In the genomic region with DNA sequence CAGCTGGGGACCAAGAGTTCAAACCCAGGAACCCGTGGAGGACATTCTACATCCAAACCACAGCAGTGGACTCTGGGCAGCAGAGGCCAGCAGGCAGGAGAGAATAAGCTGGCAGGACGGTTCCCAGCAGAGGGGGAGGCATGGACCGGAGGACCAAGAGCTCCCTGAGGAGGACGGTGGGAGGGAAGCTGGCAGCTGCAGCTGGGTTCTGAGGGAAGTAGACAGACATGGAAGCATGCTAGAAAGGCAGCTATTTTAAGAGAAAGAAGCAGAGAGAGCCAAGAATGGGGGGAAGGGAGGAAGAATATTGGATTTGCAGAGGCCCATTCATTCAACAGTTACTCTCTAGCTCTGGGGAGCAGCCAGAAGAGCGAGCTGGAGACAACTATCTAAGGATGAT, we compare ENCODE assay signal across 8 mouse cellular contexts. TPM values are rescaled to one million over a fixed set of nuclear protein-coding genes. Genes with fewer than 3 reads are reported as not detected.
A peak's percentile ranks its signal among the peaks of the same experiment; 100 is the strongest.
DNase-seq lines count a peak whose midpoint lies in the region; ATAC-seq lines count a peak whose summit lies in the region.

No protein-coding gene starts in this region.

- H3K27me3 ChIP-seq in heart, embryonic 12.5 days (replicated peaks), result peaks cover 15% of the 10 kb centered on the region

- no peak overlapping the region for H3K9ac ChIP-seq in heart, embryonic 12.5 days

- 57% methylated on average over 5 of the region's 5 CpGs for WGBS in heart, embryonic 12.5 days

- H3K4me1 ChIP-seq in heart, embryonic 12.5 days (replicated peaks), result peaks cover 21% of the 10 kb centered on the region

- DNase-seq in heart, adult 11 months, result peak; percentile 95
- DNase-seq in adipocyte (ENCODE audit: low spot score), result peak; percentile 10
- DNase-seq in gastrocnemius, postnatal 25 days, result peak; percentile 30
- peak; percentile 50 to 90 for DNase-seq in left cerebral cortex, postnatal 25 days (ENCODE audit: low spot score in 2 of 2)
- DNase-seq in thymus, postnatal 14 days, result no peak
- DNase-seq in cerebellum, adult 11 months, result no peak

- H3K4me2 ChIP-seq in heart, embryonic 12.5 days, result no peak overlapping the region

- no peak overlapping the region for H3K4me3 ChIP-seq in heart, embryonic 12.5 days

- no peaks in the 10 kb centered on the region for H3K9me3 ChIP-seq in heart, embryonic 12.5 days (replicated peaks)

- intact Hi-C loops in left cerebral cortex, postnatal 25 days (cut with DNase I), result no loop called here

- no peak for ATAC-seq in heart, embryonic 12.5 days (ENCODE audit: insufficient number of reproducible peaks, low FRiP score)
- ATAC-seq in erythroid progenitor cell, adult 5-6 weeks (replicated peaks; ENCODE audit: low FRiP score, poor library complexity, severe bottlenecking), result no peak

- H3K27ac ChIP-seq in heart, embryonic 12.5 days (ENCODE audit: poor library complexity, severe bottlenecking), result no peak overlapping the region

- H3K36me3 ChIP-seq in heart, embryonic 12.5 days, result no peaks in the 10 kb centered on the region

RNA-seq across cellular contexts. Expression of a gene that starts 47.1 kb away (rescaled TPM):
- 15.9 and 16.5 TPM in 2 replicates for polyA plus RNA-seq in heart, embryonic 12.5 days (2016; fragmentation: Nextera tagmentation; extraction: Ambion mirVana)
- 1 to 10 TPM; 6.0 to 7.5 TPM for total RNA-seq in gastrocnemius, postnatal 25 days (2021)
- 1 to 10 TPM; 6.8 to 7.1 TPM for total RNA-seq in left cerebral cortex, postnatal 25 days (2021)
- total RNA-seq in erythroid progenitor cell, adult 5-6 weeks (2015; ENCODE audit: low replicate concordance), result 50.5 and 56.6 TPM in 2 replicates
- total RNA-seq in erythroid progenitor cell, adult 5-6 weeks (2017; ENCODE audit: low replicate concordance), result 81.6 and 90.9 TPM in 2 replicates

Comparison
In these comparisons a context has a peak if more than half of its experiments do, and no peak if none do; other contexts are left out.
1. DNase-seq: peak in heart, adult 11 months (single experiment), adipocyte (single experiment), gastrocnemius, postnatal 25 days (single experiment) and left cerebral cortex, postnatal 25 days (2 of 2); none in thymus, postnatal 14 days (single experiment) and cerebellum, adult 11 months (single experiment).
2. RNA of a gene that starts 47.1 kb away (total RNA-seq): 50.5 to 90.9 TPM in erythroid progenitor cell, adult 5-6 weeks; 6.0 to 7.5 TPM in gastrocnemius, postnatal 25 days and 6.8 to 7.1 TPM in left cerebral cortex, postnatal 25 days; every median in the first group is over 4 times any median in the second.